Mouse (Mus musculus) CH12.LX (cell line): Measurements from ENCODE around the gene Igdcc4. TPM values are rescaled to one million over a fixed set of nuclear protein-coding genes. Genes with fewer than 3 reads are reported as not detected.

ENCODE experiments used
- DNase-seq: peaks from one replicate; pipeline ENCODE4 v3.0.0-alpha.2; 2013; ENCODE audit errors: extremely low read depth
- H3K27ac ChIP-seq: 2 replicates; pipeline ENCODE4 v1.5.1; 2012; ENCODE audit warnings: low read depth, mild to moderate bottlenecking, control low read depth, moderate library complexity; ENCODE audit not compliant: insufficient read depth
- H3K27me3 ChIP-seq: replicated peaks from 2 replicates; pipeline ENCODE3; 2012; ENCODE audit warnings: inconsistent platforms
- H3K36me3 ChIP-seq, 2 experiments: replicated peaks in 1 of 2; 2 replicates each; pipeline versions ENCODE3 to v1.6.1; 2012; ENCODE audit warnings: inconsistent platforms in 1 of 2, low read length in 1 of 2, mild to moderate bottlenecking in 1 of 2, mixed read lengths in 1 of 2, moderate library complexity in 1 of 2; ENCODE audit not compliant: control insufficient read depth in 1 of 2, insufficient read depth in 1 of 2
- H3K4me1 ChIP-seq, 2 experiments: 2 replicates each; pipeline ENCODE4 v1.6.1; 2012; ENCODE audit warnings: inconsistent platforms in 1 of 2, moderate library complexity in 1 of 2; ENCODE audit not compliant: insufficient read depth in 2 of 2, control insufficient read depth in 1 of 2
- H3K4me2 ChIP-seq: 2 replicates; pipeline ENCODE4 v1.6.1; 2012; ENCODE audit warnings: low read depth, mild to moderate bottlenecking, control low read depth; ENCODE audit not compliant: poor library complexity, insufficient read depth, severe bottlenecking
- H3K4me3 ChIP-seq, 3 experiments: fragments of 150-350 bp in 1 of 3; sonication (generic) in 1 of 3; replicated peaks in 1 of 3; 2 replicates each; pipeline versions ENCODE3 to v1.5.1; 2011 to 2012; ENCODE audit warnings: low read depth in 2 of 3, low read length in 2 of 3, mild to moderate bottlenecking in 2 of 3, moderate library complexity in 2 of 3, control low read depth in 1 of 3, improper control_type of control experiment in 1 of 3, inconsistent platforms in 1 of 3, mixed read lengths in 1 of 3; ENCODE audit not compliant: poor library complexity in 1 of 3
- H3K79me2 ChIP-seq: replicated peaks from 2 replicates; pipeline ENCODE4 v1.6.1; 2012; ENCODE audit warnings: mild to moderate bottlenecking, moderate library complexity; ENCODE audit not compliant: control insufficient read depth, poor library complexity, insufficient read depth, severe bottlenecking; ENCODE audit errors: extremely low read depth
- H3K9ac ChIP-seq: 2 replicates; pipeline ENCODE4 v1.6.1; 2012; ENCODE audit warnings: low read depth, mild to moderate bottlenecking, control low read depth, moderate library complexity; ENCODE audit not compliant: insufficient read depth
- H3K9me3 ChIP-seq: replicated peaks from 2 replicates; pipeline ENCODE3; 2012; ENCODE audit warnings: low read length, inconsistent platforms, mixed read lengths
- BHLHE40 ChIP-seq: IDR thresholded peaks from 2 replicates; pipeline ENCODE4 v1.6.1; 2011; ENCODE audit warnings: mild to moderate bottlenecking, low read depth, low read length, improper control_type of control experiment
- CHD1 ChIP-seq: IDR thresholded peaks from 2 replicates; pipeline ENCODE4 v1.6.1; 2012; ENCODE audit warnings: low read depth, low read length, improper control_type of control experiment, inconsistent platforms
- CHD2 ChIP-seq: IDR thresholded peaks from 2 replicates; pipeline ENCODE4 v1.6.1; 2011; ENCODE audit warnings: low read length, improper control_type of control experiment
- CTCF ChIP-seq, 2 experiments: IDR thresholded peaks in 1 of 2; conservative IDR thresholded peaks in 1 of 2; 2 replicates each; pipeline ENCODE4 v1.5.1; 2011 to 2012; ENCODE audit warnings: low read depth in 2 of 2, low read length in 2 of 2, improper control_type of control experiment in 1 of 2, inconsistent platforms in 1 of 2, mild to moderate bottlenecking in 1 of 2, moderate library complexity in 1 of 2
- E2F4 ChIP-seq: IDR thresholded peaks from 2 replicates; pipeline ENCODE4 v1.6.1; 2011; ENCODE audit warnings: low read depth, low read length, improper control_type of control experiment; ENCODE audit not compliant: insufficient replicate concordance
- ELF1 ChIP-seq: IDR thresholded peaks from 2 replicates; pipeline ENCODE4 v1.6.1; 2014; ENCODE audit warnings: low read depth, mild to moderate bottlenecking, inconsistent platforms, low read length, improper control_type of control experiment
- EP300 ChIP-seq: IDR thresholded peaks from 2 replicates; pipeline ENCODE4 v1.6.1; 2011; ENCODE audit warnings: low read length, improper control_type of control experiment
- ETS1 ChIP-seq: conservative IDR thresholded peaks from 2 replicates; pipeline ENCODE4 v1.6.1; 2012; ENCODE audit warnings: low read depth, mild to moderate bottlenecking, inconsistent platforms, low read length, improper control_type of control experiment, moderate library complexity
- GABPA ChIP-seq: IDR thresholded peaks from 2 replicates; pipeline ENCODE4 v1.6.1; 2012; ENCODE audit warnings: low read depth, low read length, improper control_type of control experiment, inconsistent platforms; ENCODE audit not compliant: insufficient replicate concordance
- HCFC1 ChIP-seq: IDR thresholded peaks from 2 replicates; pipeline ENCODE4 v1.6.1; 2012; ENCODE audit warnings: low read depth, mild to moderate bottlenecking, inconsistent platforms, low read length, improper control_type of control experiment
- IRF4 ChIP-seq: IDR thresholded peaks from 2 replicates; pipeline ENCODE4 v1.6.1; 2014; ENCODE audit warnings: low read depth, mild to moderate bottlenecking, inconsistent platforms, low read length, improper control_type of control experiment
- JUN ChIP-seq: IDR thresholded peaks from 2 replicates; pipeline ENCODE4 v1.6.1; 2011; ENCODE audit warnings: low read depth, mild to moderate bottlenecking, low read length, improper control_type of control experiment, moderate library complexity; ENCODE audit not compliant: insufficient read depth
- JUND ChIP-seq: conservative IDR thresholded peaks from 2 replicates; pipeline ENCODE4 v1.6.1; 2011; ENCODE audit warnings: low read depth, low read length, improper control_type of control experiment
- KAT2A ChIP-seq: IDR thresholded peaks from 2 replicates; pipeline ENCODE4 v1.6.1; 2012; ENCODE audit warnings: low read length, improper control_type of control experiment, inconsistent platforms; ENCODE audit not compliant: insufficient replicate concordance
- MAFK ChIP-seq: IDR thresholded peaks from 2 replicates; pipeline ENCODE4 v1.6.1; 2011; ENCODE audit warnings: low read length, improper control_type of control experiment; ENCODE audit not compliant: insufficient replicate concordance
- MAX ChIP-seq: IDR thresholded peaks from 2 replicates; pipeline ENCODE4 v1.6.1; 2011; ENCODE audit warnings: low read length, improper control_type of control experiment
- MAZ ChIP-seq: IDR thresholded peaks from 2 replicates; pipeline ENCODE4 v1.6.1; 2012; ENCODE audit warnings: low read depth, mild to moderate bottlenecking, inconsistent platforms, low read length, improper control_type of control experiment, moderate library complexity
- MEF2A ChIP-seq: IDR thresholded peaks from 2 replicates; pipeline ENCODE4 v1.6.1; 2014; ENCODE audit warnings: low read depth, mild to moderate bottlenecking, inconsistent platforms, low read length, improper control_type of control experiment, borderline replicate concordance
- MXI1 ChIP-seq: IDR thresholded peaks from 2 replicates; pipeline ENCODE4 v1.6.1; 2011; ENCODE audit warnings: mild to moderate bottlenecking, low read depth, low read length, improper control_type of control experiment
- MYC ChIP-seq: IDR thresholded peaks from 2 replicates; pipeline ENCODE4 v1.6.1; 2011; ENCODE audit warnings: low read depth, mild to moderate bottlenecking, improper control_type of control experiment, low read length
- NELFE ChIP-seq: IDR thresholded peaks from 2 replicates; pipeline ENCODE4 v1.6.1; 2011; ENCODE audit warnings: low read depth, low read length, improper control_type of control experiment
- NRF1 ChIP-seq: IDR thresholded peaks from 2 replicates; pipeline ENCODE4 v1.6.1; 2014; ENCODE audit warnings: low read depth, mild to moderate bottlenecking, inconsistent platforms, low read length, improper control_type of control experiment, moderate library complexity
- PAX5 ChIP-seq: IDR thresholded peaks from 2 replicates; pipeline ENCODE4 v1.6.1; 2012; ENCODE audit warnings: low read length, inconsistent platforms, mixed read lengths
- POLR2A ChIP-seq: IDR thresholded peaks from 2 replicates; pipeline ENCODE4 v1.6.1; 2011; ENCODE audit warnings: low read depth, mild to moderate bottlenecking, improper control_type of control experiment, low read length
- POLR2AphosphoS2 ChIP-seq: IDR thresholded peaks from 2 replicates; pipeline ENCODE4 v1.6.1; 2011; ENCODE audit warnings: low read depth, low read length, improper control_type of control experiment
- RAD21 ChIP-seq: IDR thresholded peaks from 2 replicates; pipeline ENCODE4 v1.6.1; 2011; ENCODE audit warnings: low read depth, mild to moderate bottlenecking, low read length, improper control_type of control experiment, moderate library complexity
- RCOR1 ChIP-seq: conservative IDR thresholded peaks from 2 replicates; pipeline ENCODE4 v1.6.1; 2012; ENCODE audit warnings: low read depth, mild to moderate bottlenecking, inconsistent platforms, low read length, improper control_type of control experiment
- SIN3A ChIP-seq: IDR thresholded peaks from 2 replicates; pipeline ENCODE4 v1.6.1; 2012; ENCODE audit warnings: low read length, improper control_type of control experiment, inconsistent platforms
- SMC3 ChIP-seq: IDR thresholded peaks from 2 replicates; pipeline ENCODE4 v1.6.1; 2011; ENCODE audit warnings: low read depth, low read length, improper control_type of control experiment
- TBP ChIP-seq: conservative IDR thresholded peaks from 2 replicates; pipeline ENCODE4 v1.6.1; 2011; ENCODE audit warnings: low read depth, low read length, improper control_type of control experiment
- TCF12 ChIP-seq: IDR thresholded peaks from 2 replicates; pipeline ENCODE4 v1.6.1; 2014; ENCODE audit warnings: low read depth, mild to moderate bottlenecking, inconsistent platforms, low read length, improper control_type of control experiment
- UBTF ChIP-seq: IDR thresholded peaks from 2 replicates; pipeline ENCODE4 v1.6.1; 2012; ENCODE audit warnings: low read depth, mild to moderate bottlenecking, inconsistent platforms, low read length, improper control_type of control experiment, moderate library complexity
- USF1 ChIP-seq: IDR thresholded peaks from 2 replicates; pipeline ENCODE4 v1.6.1; 2014; ENCODE audit warnings: low read depth, mild to moderate bottlenecking, inconsistent platforms, low read length, improper control_type of control experiment
- USF2 ChIP-seq: conservative IDR thresholded peaks from 2 replicates; pipeline ENCODE4 v1.6.1; 2011; ENCODE audit warnings: low read depth, low read length, improper control_type of control experiment
- ZC3H11A ChIP-seq: IDR thresholded peaks from 2 replicates; pipeline ENCODE4 v1.6.1; 2012; ENCODE audit warnings: low read depth, mild to moderate bottlenecking, inconsistent platforms, low read length, improper control_type of control experiment
- ZKSCAN1 ChIP-seq: IDR thresholded peaks from 2 replicates; pipeline ENCODE4 v1.6.1; 2012; ENCODE audit warnings: low read depth, inconsistent platforms, low read length, improper control_type of control experiment, borderline replicate concordance
- ZMIZ1 ChIP-seq: IDR thresholded peaks from 2 replicates; pipeline ENCODE4 v1.6.1; 2012; ENCODE audit warnings: low read depth, mild to moderate bottlenecking, inconsistent platforms, low read length, improper control_type of control experiment
- ZNF384 ChIP-seq: IDR thresholded peaks from 2 replicates; pipeline ENCODE4 v1.6.1; 2012; ENCODE audit warnings: low read depth, low read length, improper control_type of control experiment, inconsistent platforms
- dilution Hi-C: fragments of 300-500 bp; cut with MboI; formaldehyde crosslinking; loops from 2 replicates; pipeline ENCODE4 v1.14.3; 2020; ENCODE audit warnings: low sequenced_read_pairs; ENCODE audit not compliant: extremely low pct_unique_long_range_greater_than_20kb, extremely low pct_ligation_motif_present
- in situ Hi-C: fragments of 300-500 bp; cut with MboI; formaldehyde crosslinking; loops from 3 replicates; pipeline ENCODE4 v1.14.3; 2019; ENCODE audit warnings: low sequenced_read_pairs, low pct_ligation_motif_present, low pct_unique_long_range_greater_than_20kb, mixed read lengths
- polyA plus RNA-seq: library from polyadenylated mRNA; unstranded; fragments of >175 nt; gene quantifications from 2 replicates; pipeline ENCODE4 v1.2.1, GENCODE M21; 2012; ENCODE audit warnings: low read depth; ENCODE audit not compliant: insufficient read length
- total RNA-seq, 2 experiments: library from RNA; depleted of rRNA; stranded (reverse); fragments of 300-350 nt in 1 of 2; fragments of >200 nt in 1 of 2; gene quantifications; 2 replicates each; pipeline ENCODE4 v1.2.3; 2012 to 2014

Igdcc4 gene
- total and polyA plus RNA-seq, 3 experiments = 0.13 to 0.23 TPM; not detected in 1

DNA sequence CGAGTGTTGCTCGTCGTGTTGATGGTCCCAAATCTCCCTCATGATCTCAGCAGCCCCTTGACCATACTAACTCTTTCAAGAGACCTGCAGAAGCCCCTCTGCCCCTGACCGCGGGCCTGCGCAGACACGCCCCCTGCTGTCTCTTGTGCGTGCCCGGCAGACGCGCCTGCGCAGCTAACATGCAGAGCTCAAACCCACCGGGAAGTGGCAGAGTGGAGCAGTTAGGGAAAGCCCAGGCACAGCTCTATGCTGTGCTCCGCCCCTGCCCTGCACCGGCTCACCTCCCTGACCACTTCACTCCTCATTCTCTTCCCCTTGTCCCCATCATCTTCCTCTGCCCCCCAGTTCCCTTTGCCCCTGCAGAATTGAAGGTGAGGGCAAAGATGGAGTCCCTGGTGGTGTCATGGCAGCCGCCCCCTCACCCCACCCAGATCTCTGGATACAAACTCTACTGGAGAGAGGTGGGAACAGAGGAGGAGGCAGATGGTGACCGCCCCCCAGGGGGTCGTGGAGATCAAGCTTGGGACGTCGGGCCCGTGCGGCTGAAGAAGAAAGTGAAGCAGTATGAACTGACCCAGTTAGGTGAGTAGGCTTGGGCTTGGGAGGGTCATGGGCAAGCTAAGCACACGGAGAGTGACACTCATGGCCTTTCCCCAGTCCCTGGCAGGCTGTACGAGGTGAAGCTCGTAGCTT, 27.0 kb downstream of the Igdcc4 start:
- H3K36me3 ChIP-seq = no peaks in the 10 kb centered on the region
- dilution Hi-C loops = no loop called here
- peak; percentile 53 for DNase-seq
- no peak overlapping the region for H3K27ac ChIP-seq
- no peaks in the 10 kb centered on the region for H3K79me2 ChIP-seq
- in situ Hi-C loops = no loop called here
- H3K9me3 ChIP-seq = no peaks in the 10 kb centered on the region
- no peak overlapping the region for H3K9ac ChIP-seq
- peaks cover 40% of the 10 kb centered on the region for H3K27me3 ChIP-seq
- H3K4me2 ChIP-seq = peak overlapping the region; percentile 47
- TF ChIP-seq ZC3H11A (no peak), MAX (no peak), ETS1 (no peak), MEF2A (no peak), MAZ (no peak), SIN3A (no peak), NELFE (peak; percentile 57; the same call in 1 of the 2 replicates), ELF1 (peak; percentile 55), CHD2 (no peak), E2F4 (no peak), BHLHE40 (no peak), USF2 (no peak), MAFK (no peak), RAD21 (peak; percentile 28), TCF12 (0 out of 2 replicates have a peak, but pooled peaks have one; percentile 27), EP300 (no peak), RCOR1 (no peak), CHD1 (no peak), ZMIZ1 (no peak), UBTF (no peak), PAX5 (no peak), CTCF (conservative IDR thresholded peaks at IDR 0.05 in 1 of 2, IDR thresholded peaks at IDR 0.05 in 1 of 2; ENCODE audit: low read depth in 2 of 2, low read length in 2 of 2) (peak in 1 of 2 experiments; percentile 95; a peak in 2 of 4 replicates), JUN (no peak), MXI1 (no peak; the same call in 1 of the 2 replicates), JUND (no peak), USF1 (no peak), HCFC1 (no peak), GABPA (no peak), IRF4 (no peak), POLR2AphosphoS2 (no peak), ZKSCAN1 (no peak), MYC (no peak), POLR2A (no peak), NRF1 (peak; percentile 93), TBP (no peak), SMC3 (peak; percentile 60), ZNF384 (no peak), KAT2A (no peak)
- H3K4me1 ChIP-seq = peaks cover 16 to 17% of the 10 kb centered on the region in 2 experiments
- peak overlapping the region in 2 of 3 experiments; percentile 10 to 29 for H3K4me3 ChIP-seq
